Mouse (Mus musculus): Measurements from ENCODE around the gene Zfp459.

GRCm38 (mm10) chr13:67428116-67428515, 6.9 kb upstream of the Zfp459 start:
- TF ChIP-seq POLR2A (IDR thresholded peaks at IDR 0.05; ENCODE audit: borderline replicate concordance, extremely low read depth, low read depth, low read length) (no peak), CTCF (IDR thresholded peaks at IDR 0.05; ENCODE audit: insufficient read depth, low read length) (no peak)

Measured in lung, adult 2 months (tissue).